ENCODE assay signal across 8 mouse cellular contexts in the genomic region with DNA sequence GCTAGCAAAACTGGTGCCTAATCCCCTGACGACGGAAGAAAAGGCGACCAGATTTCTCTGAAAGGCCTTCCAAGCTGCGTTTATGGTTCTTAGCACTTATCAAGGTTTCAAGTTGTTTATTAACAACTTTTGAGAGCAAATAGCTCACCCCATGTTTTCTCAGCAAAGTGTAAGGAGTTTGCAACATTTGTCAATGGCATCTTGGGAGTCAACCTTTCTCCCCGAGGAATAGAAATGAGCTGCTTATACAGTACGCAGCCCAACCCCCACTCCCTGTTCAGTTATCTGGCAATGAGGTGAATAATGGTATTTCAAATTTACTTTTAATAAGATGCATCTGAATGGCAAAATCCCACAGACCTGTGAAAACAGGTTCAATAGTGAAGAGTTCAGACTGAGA. TPM values are rescaled to one million over a fixed set of nuclear protein-coding genes. Genes with fewer than 3 reads are reported as not detected.
DNase-seq lines count a peak whose midpoint lies in the region; ATAC-seq lines count a peak whose summit lies in the region.

No protein-coding gene starts in this region.

- H3K4me1 ChIP-seq in limb, embryonic 15.5 days = peaks cover 5% of the 10 kb centered on the region; the same call in 1 of the 2 replicates

- peak; percentile 48; the same call in 1 of the 2 replicates for ATAC-seq in erythroblast, adult 5-6 weeks (replicated peaks; ENCODE audit: low FRiP score, poor library complexity, severe bottlenecking)
- no peak for ATAC-seq in limb, embryonic 15.5 days (ENCODE audit: insufficient number of reproducible peaks, low FRiP score, low TSS enrichment, low read depth)

- H3K36me3 ChIP-seq in limb, embryonic 15.5 days = no peaks in the 10 kb centered on the region

- WGBS in limb, embryonic 15.5 days = 2% methylated on average over 6 of the region's 6 CpGs

- no peaks in the 10 kb centered on the region for H3K9me3 ChIP-seq in limb, embryonic 15.5 days

- H3K4me2 ChIP-seq in limb, embryonic 15.5 days = peak overlapping the region; percentile 83

- peak; percentile 16 to 26 for DNase-seq in cerebellum, adult 18-20 months
- no peak for DNase-seq in cerebellum, adult 8-10 months
- DNase-seq in right cerebral cortex, postnatal 10 days (ENCODE audit: low spot score in 2 of 2) = peak; percentile 24 to 27
- DNase-seq in right cerebral cortex, postnatal 36 days (ENCODE audit: low spot score in 2 of 2) = no peak
- peak; percentile 36 to 66 for DNase-seq in spleen, postnatal 4 days (ENCODE audit: low spot score in 2 of 2)
- no peak for DNase-seq in urinary bladder, postnatal 10 days (ENCODE audit: low spot score)

- peak overlapping the region; percentile 92 for H3K4me3 ChIP-seq in limb, embryonic 15.5 days

- peak overlapping the region; percentile 74 for H3K9ac ChIP-seq in limb, embryonic 15.5 days

- H3K27ac ChIP-seq in limb, embryonic 15.5 days = peak overlapping the region; percentile 98

- H3K27me3 ChIP-seq in limb, embryonic 15.5 days = no peaks in the 10 kb centered on the region

RNA-seq across cellular contexts. Expression of a gene that starts 0.6 kb away (rescaled TPM):
- total RNA-seq in erythroblast, adult 5-6 weeks (2015; ENCODE audit: low replicate concordance) = 107 and 136 TPM in 2 replicates
- total RNA-seq in erythroblast, adult 5-6 weeks (2017; ENCODE audit: low replicate concordance) = 119 and 162 TPM in 2 replicates
- polyA plus RNA-seq in limb, embryonic 15.5 days (2015; fragmentation: Nextera tagmentation; extraction: Ambion mirVana) = 75.2 and 76.6 TPM in 2 replicates

Comparison
In these comparisons a context has a peak if more than half of its experiments do, and no peak if none do; other contexts are left out.
1. DNase-seq: peak in cerebellum, adult 18-20 months (2 of 2), right cerebral cortex, postnatal 10 days (2 of 2) and spleen, postnatal 4 days (2 of 2); none in cerebellum, adult 8-10 months (single experiment), right cerebral cortex, postnatal 36 days (0 of 2) and urinary bladder, postnatal 10 days (single experiment).